In the genomic region with DNA sequence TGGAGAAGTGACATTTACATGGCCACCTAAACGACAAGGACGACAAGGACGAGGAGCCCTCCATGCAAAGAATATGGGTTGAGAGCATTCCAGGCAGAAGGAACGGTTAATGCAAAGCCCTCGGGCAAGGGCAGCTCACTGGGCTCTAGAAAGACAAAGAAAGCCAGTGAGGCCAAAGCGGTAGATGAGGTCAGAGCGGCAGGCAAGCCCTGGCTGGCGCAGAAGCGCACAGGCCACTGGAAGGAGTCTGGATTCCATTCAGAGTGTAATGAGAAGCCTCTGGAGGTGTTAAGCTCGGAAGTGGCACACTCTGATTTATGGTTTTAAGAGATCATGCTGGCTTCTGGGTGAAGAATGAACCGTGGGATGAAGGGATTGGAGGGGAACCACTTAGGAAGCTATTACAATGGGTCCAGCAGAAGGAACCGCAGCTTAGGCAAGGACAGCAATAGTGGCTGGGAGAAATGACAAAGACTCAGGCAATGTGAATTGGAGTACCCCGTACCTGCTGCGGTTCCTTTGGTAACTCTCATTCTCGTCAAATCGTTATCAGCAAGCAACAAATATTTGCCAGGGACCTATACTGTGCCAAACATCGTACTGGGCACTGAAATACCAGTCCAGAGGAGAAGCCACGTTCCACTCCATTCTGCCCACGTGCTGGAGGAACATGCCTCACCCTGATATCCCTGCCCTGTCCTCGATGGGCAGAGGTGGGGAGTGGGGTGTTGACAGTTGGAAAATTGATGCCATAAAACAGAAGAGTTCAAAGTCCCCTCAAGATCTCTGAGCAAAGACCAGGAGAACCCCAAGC, we compare ENCODE assay signal across 1 mouse cellular context.
TF ChIP-seq lines count a peak whose summit lies in the region.

No protein-coding gene starts in this region.

TF ChIP-seq in MEL, 35 proteins besides CTCF, POLR2A, EP300 and RAD21:
- TF ChIP-seq KAT2A (conservative IDR thresholded peaks at IDR 0.05; ENCODE audit: low read depth, low read length) (no peak), ZNF384 (IDR thresholded peaks at IDR 0.05; ENCODE audit: low read depth, low read length) (no peak), HCFC1 (IDR thresholded peaks at IDR 0.05; ENCODE audit: low read depth, low read length) (no peak), BHLHE40 (IDR thresholded peaks at IDR 0.05; ENCODE audit: borderline replicate concordance, low read depth, low read length) (no peak), UBTF (IDR thresholded peaks at IDR 0.05; ENCODE audit: borderline replicate concordance, insufficient read depth, low read depth, low read length) (no peak), MXI1 (IDR thresholded peaks at IDR 0.05; ENCODE audit: low read depth, low read length) (peak; percentile 24), MAX (IDR thresholded peaks at IDR 0.05; ENCODE audit: low read length) (peak; percentile 64), NELFE (IDR thresholded peaks at IDR 0.05; ENCODE audit: low read depth, low read length) (no peak), TCF12 (IDR thresholded peaks at IDR 0.05; ENCODE audit: low read depth, low read length) (no peak), USF2 (IDR thresholded peaks at IDR 0.05; ENCODE audit: borderline replicate concordance in 1 of 2, insufficient read depth in 1 of 2, low read depth in 1 of 2, low read length in 2 of 2) (no peak), MEF2A (IDR thresholded peaks at IDR 0.05; ENCODE audit: extremely low read depth, insufficient replicate concordance, low read depth, low read length, poor library complexity, severe bottlenecking) (no peak), SIN3A (IDR thresholded peaks at IDR 0.05; ENCODE audit: low read length) (0 out of 2 replicates have a peak, but pooled peaks have one; percentile 3), MAFK (IDR thresholded peaks at IDR 0.05; ENCODE audit: borderline replicate concordance, low read depth, low read length) (no peak), GATA1 (IDR thresholded peaks at IDR 0.05; ENCODE audit: low read depth, low read length) (0 out of 2 replicates have a peak, but pooled peaks have one; percentile 14), MAZ (IDR thresholded peaks at IDR 0.05; ENCODE audit: low read depth, low read length) (0 out of 2 replicates have a peak, but pooled peaks have one; percentile 9)
